Mouse (Mus musculus) midbrain, embryonic 13.5 days (tissue): ENCODE results near the gene Abracl. TPM values are rescaled to one million over a fixed set of nuclear protein-coding genes. Genes with fewer than 3 reads are reported as not detected.

Experiments used
- ATAC-seq: fragments of 200-750 bp; cut with Nextera tagmentation; 2 replicates; pipeline ENCODE4 v1.8.0; 2017; ENCODE audit warnings: mild to moderate bottlenecking, moderate TSS enrichment, moderate library complexity
- H3K27ac ChIP-seq: fragments of 300-500 bp; sonication (generic); 2 replicates; pipeline ENCODE4 v1.5.1; 2015; ENCODE audit warnings: inconsistent platforms, mild to moderate bottlenecking, moderate library complexity
- H3K27me3 ChIP-seq: fragments of 300-500 bp; sonication (generic); 2 replicates; pipeline ENCODE4 v1.6.1; 2015; ENCODE audit warnings: mild to moderate bottlenecking, inconsistent platforms
- H3K36me3 ChIP-seq: fragments of 300-500 bp; sonication (generic); 2 replicates; pipeline ENCODE4 v1.6.1; 2015; ENCODE audit warnings: mild to moderate bottlenecking, inconsistent platforms
- H3K4me1 ChIP-seq: fragments of 300-500 bp; sonication (generic); replicated peaks from 2 replicates; pipeline ENCODE4 v1.6.1; 2015; ENCODE audit warnings: inconsistent platforms
- H3K4me2 ChIP-seq: fragments of 300-500 bp; sonication (generic); replicated peaks from 2 replicates; pipeline ENCODE4 v1.6.1; 2015; ENCODE audit warnings: moderate library complexity, mild to moderate bottlenecking, inconsistent platforms
- H3K4me3 ChIP-seq: fragments of 300-500 bp; sonication (generic); replicated peaks from 2 replicates; pipeline ENCODE4 v1.5.1; 2015; ENCODE audit warnings: mild to moderate bottlenecking, inconsistent platforms
- H3K9ac ChIP-seq: fragments of 300-500 bp; sonication (generic); replicated peaks from 2 replicates; pipeline ENCODE4 v1.6.1; 2015; ENCODE audit warnings: mild to moderate bottlenecking, inconsistent platforms
- H3K9me3 ChIP-seq: fragments of 300-500 bp; sonication (generic); 2 replicates; pipeline ENCODE4 v1.6.1; 2016; ENCODE audit warnings: mild to moderate bottlenecking, inconsistent platforms
- WGBS: fragments of 180-500 bp; shearing (Covaris S2); methylation state at CpG from one replicate; pipeline ENCODE4 v1.1.7; 2015; 5-methylcytosine and 5-hydroxymethylcytosine counted together
- polyA plus RNA-seq: library from polyadenylated mRNA; unstranded; fragments of >200 nt; fragmentation: Nextera tagmentation; extraction: Ambion mirVana; gene quantifications from 2 replicates; pipeline ENCODE4 v1.2.1, GENCODE M21; 2015

The Abracl gene
- polyA plus RNA-seq, 1 experiment from 2014 or later = 104 TPM

GRCm38 (mm10) chr10:18058681-18059338 lies 35.7 kb upstream of the Abracl start:
- 90% methylated on average over 9 of the region's 9 CpGs for WGBS
- no peaks in the 10 kb centered on the region for H3K27me3 ChIP-seq
- H3K4me2 ChIP-seq = no peak overlapping the region; the same call in 1 of the 2 replicates
- no peak for ATAC-seq
- H3K4me3 ChIP-seq = no peak overlapping the region
- H3K4me1 ChIP-seq = peaks cover 26% of the 10 kb centered on the region
- no peak overlapping the region for H3K27ac ChIP-seq
- H3K9ac ChIP-seq = no peak overlapping the region
- H3K36me3 ChIP-seq = no peaks in the 10 kb centered on the region
- H3K9me3 ChIP-seq = no peaks in the 10 kb centered on the region

- Histone ChIP-seq H3K27ac (peak overlapping the region; percentile 95), H3K4me2 (peak overlapping the region; percentile 62), H3K4me1 (peaks cover 26% of the 10 kb centered on the region), H3K36me3 (no peaks in the 10 kb centered on the region), H3K9ac (peak overlapping the region; percentile 96), H3K27me3 (no peaks in the 10 kb centered on the region), H3K4me3 (peak overlapping the region; percentile 93), H3K9me3 (no peaks in the 10 kb centered on the region)
- no peak for ATAC-seq
- WGBS = 0% methylated on average over 8 of the region's 8 CpGs
These were observed 33.3 kb upstream of the Abracl start for GRCm38 (mm10) chr10:18056391-18056745.

- Histone ChIP-seq H3K27me3 (no peaks in the 10 kb centered on the region), H3K4me1 (peaks cover 26% of the 10 kb centered on the region), H3K27ac (peak within 1 kb of the TSS; percentile 95), H3K9ac (peak within 1 kb of the TSS; percentile 96), H3K36me3 (no peaks in the 10 kb centered on the region), H3K9me3 (no peaks in the 10 kb centered on the region), H3K4me2 (peak within 1 kb of the TSS; percentile 62), H3K4me3 (peak within 1 kb of the TSS; percentile 93)
- ATAC-seq = peak; percentile 88
- under 1% methylated on average over 90 of the region's 90 CpGs for WGBS
These were observed 32.8 kb upstream of the Abracl start, which contains the start of gene Reps1 for GRCm38 (mm10) chr10:18055696-18056390. TSS of gene Reps1 (plus strand) at chr10:18055861.

- Histone ChIP-seq H3K36me3 (no peaks in the 10 kb centered on the region), H3K9ac (peak overlapping the region; percentile 96), H3K4me3 (peak overlapping the region; percentile 93), H3K27ac (peak overlapping the region; percentile 95), H3K9me3 (no peaks in the 10 kb centered on the region), H3K27me3 (no peaks in the 10 kb centered on the region), H3K4me1 (peaks cover 26% of the 10 kb centered on the region), H3K4me2 (peak overlapping the region; percentile 62)
- peak; percentile 98 for ATAC-seq
- 2% methylated on average over 61 of the region's 61 CpGs for WGBS
These were observed 32.1 kb upstream of the Abracl start for GRCm38 (mm10) chr10:18055009-18055695.

- Histone ChIP-seq H3K9me3 (no peaks in the 10 kb centered on the region), H3K4me2 (no peak overlapping the region), H3K4me3 (no peak overlapping the region), H3K27ac (no peak overlapping the region), H3K36me3 (no peaks in the 10 kb centered on the region), H3K9ac (no peak overlapping the region), H3K4me1 (no peaks in the 10 kb centered on the region), H3K27me3 (no peaks in the 10 kb centered on the region)
- no peak for ATAC-seq
- 79% methylated on average over 10 of the region's 10 CpGs for WGBS
These were observed 24.5 kb upstream of the Abracl start for GRCm38 (mm10) chr10:18047380-18048146.

GRCm38 (mm10) chr10:18046380-18046779 lies 23.3 kb upstream of the Abracl start:
- ATAC-seq = no peak
- no peak overlapping the region for H3K9ac ChIP-seq
- H3K4me2 ChIP-seq = no peak overlapping the region
- H3K36me3 ChIP-seq = no peaks in the 10 kb centered on the region
- H3K4me1 ChIP-seq = no peaks in the 10 kb centered on the region
- H3K9me3 ChIP-seq = no peaks in the 10 kb centered on the region
- no peak overlapping the region for H3K4me3 ChIP-seq
- no peaks in the 10 kb centered on the region for H3K27me3 ChIP-seq
- H3K27ac ChIP-seq = no peak overlapping the region

GRCm38 (mm10) chr10:18036849-18037248 lies 13.8 kb upstream of the Abracl start:
- Histone ChIP-seq H3K27me3 (no peaks in the 10 kb centered on the region), H3K4me2 (no peak overlapping the region), H3K9me3 (no peaks in the 10 kb centered on the region), H3K4me1 (no peaks in the 10 kb centered on the region), H3K27ac (no peak overlapping the region), H3K4me3 (no peak overlapping the region), H3K9ac (no peak overlapping the region), H3K36me3 (no peaks in the 10 kb centered on the region)
- ATAC-seq = no peak
- 84% methylated on average over 5 of the region's 5 CpGs for WGBS

GRCm38 (mm10) chr10:18034408-18034807 lies 11.3 kb upstream of the Abracl start:
- WGBS = 90% methylated on average over 4 of the region's 4 CpGs

GRCm38 (mm10) chr10:18022312-18022711 lies 776 bp downstream of the Abracl start:
- no peaks in the 10 kb centered on the region for H3K27me3 ChIP-seq
- peak overlapping the region; percentile 66 for H3K4me2 ChIP-seq
- no peaks in the 10 kb centered on the region for H3K9me3 ChIP-seq
- H3K27ac ChIP-seq = peak overlapping the region; percentile 94
- peaks cover 10% of the 10 kb centered on the region for H3K36me3 ChIP-seq
- peak; percentile 93 for ATAC-seq
- H3K9ac ChIP-seq = peak overlapping the region; percentile 90
- peaks cover 15% of the 10 kb centered on the region for H3K4me1 ChIP-seq
- WGBS = under 1% methylated on average over 21 of the region's 21 CpGs
- peak overlapping the region; percentile 73 for H3K4me3 ChIP-seq

More at GRCm38 (mm10) chr10:18034408-18034807, 11.3 kb upstream of the Abracl start:
- no peak for ATAC-seq
- Histone ChIP-seq H3K4me1 (no peaks in the 10 kb centered on the region), H3K9ac (no peak overlapping the region), H3K27ac (no peak overlapping the region), H3K9me3 (no peaks in the 10 kb centered on the region), H3K4me2 (no peak overlapping the region), H3K36me3 (no peaks in the 10 kb centered on the region), H3K4me3 (no peak overlapping the region), H3K27me3 (no peaks in the 10 kb centered on the region)

GRCm38 (mm10) chr10:18021576-18022311 lies 1.3 kb downstream of the Abracl start:
- WGBS = 27% methylated on average over 14 of the region's 14 CpGs
- peak; percentile 47 for ATAC-seq
- H3K9me3 ChIP-seq = no peaks in the 10 kb centered on the region
- no peaks in the 10 kb centered on the region for H3K27me3 ChIP-seq
- peak overlapping the region; percentile 94 for H3K27ac ChIP-seq
- peak overlapping the region; percentile 66 for H3K4me2 ChIP-seq
- H3K4me3 ChIP-seq = peak overlapping the region; percentile 73
- H3K36me3 ChIP-seq = peaks cover 15% of the 10 kb centered on the region
- H3K9ac ChIP-seq = peak overlapping the region; percentile 90
- H3K4me1 ChIP-seq = peaks cover 15% of the 10 kb centered on the region

GRCm38 (mm10) chr10:18020846-18021245 lies 2.2 kb downstream of the Abracl start:
- no peaks in the 10 kb centered on the region for H3K27me3 ChIP-seq
- no peak overlapping the region for H3K9ac ChIP-seq
- ATAC-seq = no peak
- 60% methylated on average over 1 of the region's 1 CpGs for WGBS
- no peak overlapping the region for H3K27ac ChIP-seq
- H3K4me1 ChIP-seq = peaks cover 15% of the 10 kb centered on the region
- H3K4me3 ChIP-seq = no peak overlapping the region
- H3K4me2 ChIP-seq = peak overlapping the region; percentile 66
- no peaks in the 10 kb centered on the region for H3K9me3 ChIP-seq
- peaks cover 24% of the 10 kb centered on the region for H3K36me3 ChIP-seq
